Mouse (Mus musculus) urinary bladder, postnatal 4 days (tissue): ENCODE results near the gene Rap1gap2.

Experiments
- DNase-seq, 2 experiments: peaks; one replicate each; pipeline ENCODE4 v3.0.0; 2021 to 2022; ENCODE audit warnings: low spot score in 2 of 2

Rap1gap2 gene

DNA sequence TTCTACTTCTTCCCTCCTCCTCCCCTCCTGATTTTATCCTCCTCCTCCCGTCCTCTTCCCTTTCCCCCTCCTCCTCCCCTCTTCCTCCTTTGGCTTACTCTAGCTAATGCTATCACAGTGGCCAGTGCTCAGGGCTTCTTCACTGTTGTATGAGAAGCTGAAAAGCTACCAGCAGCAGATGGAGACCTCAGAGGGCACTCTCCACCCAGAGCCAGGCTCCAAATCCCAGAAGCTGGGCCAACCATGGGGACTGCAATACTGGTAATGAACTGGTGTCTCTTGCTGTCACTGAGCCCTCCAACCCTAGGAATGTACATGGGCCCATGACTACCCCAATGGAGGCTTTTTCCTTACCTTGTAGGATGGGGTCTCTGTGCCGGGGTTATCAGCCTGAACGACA lies 198.8 kb downstream of the Rap1gap2 start:
- no peak for DNase-seq

DNA sequence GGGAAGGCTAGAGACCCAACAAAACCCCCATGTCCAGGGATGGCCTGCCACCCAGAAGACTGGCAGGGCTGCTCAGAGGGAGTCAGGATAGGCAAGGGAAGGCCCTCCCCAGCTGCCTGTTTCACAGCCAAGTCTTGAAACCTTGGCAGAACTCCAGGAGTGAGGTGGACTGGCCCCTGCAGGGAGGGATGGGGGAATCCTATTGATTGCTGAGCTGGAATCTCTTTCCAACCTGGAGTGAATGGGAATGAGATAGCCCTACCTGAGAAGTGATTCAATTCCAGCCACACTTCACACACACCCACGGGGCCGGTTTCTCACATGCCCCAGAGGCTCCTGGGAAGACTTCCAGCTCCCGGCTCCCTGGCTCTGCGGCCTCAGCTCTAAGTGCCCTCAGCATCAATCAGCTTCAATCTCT lies 200.9 kb downstream of the Rap1gap2 start:
- DNase-seq = peak in 1 of 2 experiments; percentile 52

DNA sequence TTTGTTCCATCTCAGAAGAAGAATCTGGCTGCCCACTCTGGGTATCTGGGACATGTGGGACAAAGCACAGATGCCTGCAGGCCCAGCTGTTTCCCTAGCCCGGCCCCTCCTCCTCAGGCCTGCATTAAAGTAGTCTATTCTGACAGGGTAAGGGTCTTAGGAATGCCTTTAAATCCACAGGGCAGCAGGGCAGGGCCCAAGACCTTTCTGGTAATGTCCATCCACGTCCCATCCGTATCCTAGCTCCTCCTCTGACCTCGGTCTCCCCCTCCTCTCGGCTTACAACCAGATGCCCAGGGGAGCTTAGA lies 201.3 kb downstream of the Rap1gap2 start:
- DNase-seq = no peak

DNA sequence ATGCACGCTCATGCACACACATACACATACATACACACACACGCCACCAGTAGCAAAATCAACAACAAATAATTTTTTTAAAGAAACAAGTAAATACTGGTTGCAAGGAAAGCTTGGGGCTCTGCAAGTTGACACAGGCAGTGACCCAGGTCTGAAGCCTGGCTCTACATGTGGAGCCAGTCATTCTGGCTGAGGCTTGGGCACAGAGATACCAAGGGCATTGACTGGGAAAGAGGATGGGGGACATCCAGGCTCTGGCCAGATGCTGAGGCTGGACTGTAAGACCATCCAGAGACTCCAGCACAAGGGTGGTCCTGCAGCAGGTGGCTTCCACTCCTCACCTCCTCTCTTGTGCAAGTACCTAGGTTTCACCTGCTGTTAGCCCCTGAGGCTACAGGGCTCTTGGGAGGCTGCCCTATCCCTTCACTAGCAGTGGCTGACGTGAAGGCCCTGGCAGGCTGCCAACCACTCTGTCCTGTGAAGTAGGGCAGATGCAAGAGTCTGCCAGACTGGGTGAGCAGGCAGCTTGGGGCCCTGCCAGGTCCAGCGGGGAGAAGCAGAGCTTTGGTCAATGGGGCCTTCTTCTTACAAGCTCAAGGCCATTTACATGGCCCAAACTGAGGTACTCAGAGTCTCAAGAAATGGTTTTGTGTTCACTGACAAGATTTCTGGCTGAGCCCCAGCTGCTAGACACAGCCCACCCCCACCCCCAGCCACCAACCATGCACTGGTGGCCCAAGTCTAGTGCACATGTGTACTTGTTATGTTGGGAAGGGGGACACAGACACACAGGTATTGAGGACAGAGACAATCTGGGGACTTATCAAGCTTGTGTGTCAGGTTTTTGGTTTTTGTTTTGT lies 201.9 kb downstream of the Rap1gap2 start:
- DNase-seq = peak; percentile 85 to 93

DNA sequence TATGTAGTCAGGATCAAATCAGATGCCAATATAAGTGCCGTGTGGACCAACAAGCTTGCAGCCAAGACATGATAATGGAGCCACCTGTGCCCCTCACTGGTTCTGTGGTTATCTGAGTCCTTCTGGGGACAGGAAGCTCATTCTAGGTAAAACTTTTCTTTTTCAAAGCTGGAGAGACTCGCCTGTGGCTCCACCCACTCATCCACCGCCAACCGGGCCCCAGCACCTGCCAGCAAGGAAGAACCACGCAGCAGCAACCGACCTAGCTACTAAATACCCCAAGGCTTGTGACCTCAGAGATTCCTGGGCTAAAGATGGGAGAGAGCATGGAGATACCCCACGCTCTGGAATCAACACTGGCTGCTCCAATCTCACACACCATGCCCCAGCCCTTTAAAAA lies 205.5 kb downstream of the Rap1gap2 start:
- no peak for DNase-seq

DNA sequence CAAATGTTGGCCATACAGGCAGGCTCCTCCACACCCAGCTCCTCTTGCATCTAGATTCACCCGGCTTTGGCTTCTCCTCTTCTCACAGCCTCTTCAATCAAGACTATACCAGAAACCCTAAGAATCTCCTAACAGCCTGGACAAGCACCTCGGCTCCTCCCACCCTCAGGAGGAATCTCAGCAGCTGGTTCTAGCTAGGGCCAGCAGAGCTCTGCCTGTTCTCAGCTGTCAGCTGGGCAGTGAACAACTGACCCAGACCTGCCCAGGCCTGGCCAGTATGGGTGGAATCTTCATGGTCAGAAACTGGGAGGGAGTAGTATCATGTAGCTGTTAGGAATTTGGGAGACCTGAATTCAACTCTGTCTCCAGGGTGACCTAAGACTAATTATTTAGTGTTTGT lies 206.5 kb downstream of the Rap1gap2 start:
- DNase-seq = no peak

GRCm38 (mm10) chr11:74402126-74402525 lies 208.6 kb downstream of the Rap1gap2 start:
- DNase-seq = no peak

DNA sequence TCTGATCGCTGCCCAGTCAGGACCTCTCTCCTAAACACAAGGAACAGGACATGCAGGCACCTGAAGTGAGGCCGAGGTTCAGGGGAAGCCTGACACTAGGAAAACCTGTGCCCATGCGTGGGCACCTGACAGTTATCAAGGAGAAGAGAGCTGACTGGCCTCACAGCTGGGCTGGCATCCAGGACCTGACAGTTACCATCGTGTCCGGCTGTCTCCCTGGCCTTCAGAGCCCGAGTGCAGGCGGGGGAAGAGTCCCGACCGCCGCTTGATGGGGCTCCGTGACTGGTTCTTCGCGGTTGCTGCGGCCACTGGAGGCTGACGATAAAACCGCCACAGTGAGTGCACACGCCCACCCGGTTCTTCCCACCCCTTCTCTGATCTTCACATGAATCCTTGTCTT lies 215.1 kb downstream of the Rap1gap2 start:
- DNase-seq = no peak

- DNase-seq = no peak
Measured at GRCm38 (mm10) chr11:74393489-74393888, 217.2 kb downstream of the Rap1gap2 start.

DNA sequence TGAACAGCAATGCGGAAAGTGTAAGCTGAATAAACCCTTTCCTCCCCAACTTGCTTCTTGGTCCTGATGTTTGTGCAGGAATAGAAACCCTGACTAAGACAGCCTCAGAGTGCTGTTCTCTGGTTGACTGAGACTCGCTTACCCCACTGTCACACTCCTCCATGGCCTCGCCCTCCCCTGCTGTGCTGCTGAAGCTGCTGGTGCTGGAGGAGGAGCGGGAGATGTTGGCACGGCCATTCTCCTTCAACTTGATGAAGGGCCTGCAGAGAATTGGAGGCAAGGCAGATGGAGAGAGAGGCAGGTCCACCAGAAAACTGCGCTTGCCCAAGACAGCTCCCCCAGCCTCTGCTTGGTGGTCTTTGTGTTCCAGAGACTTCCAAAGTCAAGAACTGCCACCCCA lies 217.8 kb downstream of the Rap1gap2 start:
- DNase-seq = no peak

DNA sequence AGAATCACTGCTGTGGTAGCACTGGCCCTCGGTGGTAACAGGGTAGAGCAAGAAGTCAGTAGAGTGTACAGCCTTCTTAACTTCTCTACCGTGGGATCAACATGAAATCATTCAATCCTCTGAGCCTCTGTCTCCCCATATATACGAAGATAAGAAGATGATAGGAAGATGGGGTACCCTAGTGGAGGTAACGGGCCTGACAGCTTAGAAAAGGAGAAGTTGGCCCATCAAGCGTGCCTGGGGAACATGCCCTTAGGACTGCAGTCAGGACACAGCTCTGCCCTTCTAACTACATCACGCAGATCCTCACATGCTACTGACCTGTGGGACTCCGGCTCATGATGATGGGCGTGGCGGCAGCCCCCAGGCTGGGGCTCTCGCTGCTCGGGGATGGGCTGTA lies 218.8 kb downstream of the Rap1gap2 start:
- no peak for DNase-seq

DNA sequence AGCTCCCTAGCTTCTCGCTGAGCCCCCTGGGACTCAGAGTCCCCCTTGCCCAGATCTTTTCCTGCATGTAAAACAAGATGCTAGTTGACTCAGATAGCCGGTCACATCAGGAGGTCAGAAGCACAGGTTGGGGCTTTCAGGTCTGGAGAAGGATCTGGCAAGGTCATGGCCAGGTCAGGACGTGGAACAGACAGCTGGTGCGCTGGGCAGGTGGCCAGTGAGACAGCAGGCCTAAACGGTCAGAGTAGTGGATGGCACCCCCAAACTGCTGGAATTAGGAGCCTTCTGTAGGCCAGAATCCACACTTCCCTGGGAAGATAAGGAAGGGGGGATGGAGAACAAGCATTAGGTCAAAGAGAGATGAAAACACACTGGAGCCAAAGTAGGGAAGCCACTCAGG lies 223.5 kb downstream of the Rap1gap2 start:
- no peak for DNase-seq

DNA sequence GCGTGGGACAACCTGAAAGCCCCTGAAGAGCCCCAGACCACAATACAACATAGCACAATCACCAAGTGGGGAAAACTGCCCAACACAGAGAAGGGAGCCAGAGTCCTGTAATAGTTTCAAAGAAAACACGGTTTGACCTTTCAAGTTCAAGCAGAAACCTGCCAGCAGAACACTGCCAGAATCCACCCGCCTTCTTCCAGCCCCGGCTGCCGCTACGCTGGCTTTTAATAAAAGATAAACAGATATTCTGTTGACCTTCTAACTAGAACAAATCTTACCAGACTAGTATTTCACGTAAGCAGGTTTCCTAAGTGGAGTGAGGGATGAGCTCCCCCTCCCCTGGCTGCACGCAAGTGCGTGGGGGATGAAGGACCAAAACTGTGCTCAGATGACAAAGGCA lies 225.0 kb downstream of the Rap1gap2 start:
- no peak for DNase-seq

DNA sequence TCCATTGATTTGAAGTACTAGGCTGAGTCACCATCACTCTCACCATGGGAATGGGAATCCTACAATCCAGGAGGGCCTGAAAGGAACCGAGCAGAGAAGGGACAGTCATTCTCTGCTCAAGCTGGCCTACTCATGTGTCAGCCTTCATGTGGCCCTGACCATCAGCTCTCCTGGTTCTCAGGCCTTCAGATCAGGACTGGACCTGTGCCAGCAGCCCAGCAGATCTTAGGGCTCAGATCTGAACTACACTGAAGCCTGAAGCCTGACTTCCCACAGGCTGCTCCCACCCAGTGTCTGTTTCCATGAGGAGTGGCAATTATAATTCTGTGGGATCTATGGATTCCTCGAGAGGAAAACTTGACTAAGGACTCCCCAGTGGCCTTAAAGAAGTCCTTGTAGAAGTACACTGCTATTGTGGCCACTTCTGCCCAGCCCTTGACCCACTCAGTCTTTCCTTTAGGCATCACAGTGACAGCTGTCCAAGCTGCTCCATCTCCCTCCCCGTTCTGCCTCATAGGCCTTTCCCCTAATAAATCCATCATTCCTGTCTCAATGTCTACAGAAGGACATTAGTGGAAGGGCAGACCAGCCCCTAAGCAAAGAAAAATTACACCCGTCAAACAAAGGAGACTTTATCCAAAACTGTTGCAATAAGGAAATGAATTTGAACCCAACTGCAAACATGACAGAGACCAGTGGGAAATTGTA lies 231.4 kb downstream of the Rap1gap2 start:
- no peak for DNase-seq

- DNase-seq = no peak
Measured at GRCm38 (mm10) chr11:74376847-74377246, 233.9 kb downstream of the Rap1gap2 start.

GRCm38 (mm10) chr11:74371393-74372100 lies 239.2 kb downstream of the Rap1gap2 start:
- peak; percentile 51 to 83 for DNase-seq

DNA sequence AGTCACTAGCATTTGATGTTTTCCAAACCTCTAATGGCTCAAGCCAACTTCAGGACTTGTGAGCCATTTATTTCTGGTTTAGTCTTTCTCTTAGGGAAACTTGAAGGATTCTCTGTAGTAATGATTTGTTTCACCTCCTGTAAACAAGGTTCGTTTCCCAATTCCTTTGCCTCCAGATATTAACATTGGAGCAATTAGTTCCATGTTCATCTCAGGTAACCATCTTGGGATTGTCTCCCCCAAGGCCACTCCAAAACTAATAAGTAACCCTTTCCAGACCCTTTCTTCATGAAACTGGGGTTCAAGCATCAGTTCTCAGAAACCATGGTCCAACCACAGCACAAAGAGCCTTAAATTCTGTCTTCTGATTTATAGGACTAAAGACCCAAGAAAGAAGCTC lies 248.9 kb downstream of the Rap1gap2 start, which contains the start of gene Olfr412:
Olfr412 (plus strand) TSS at position 301 of the 400 bp plus-strand sequence.
- no peak for DNase-seq

DNA sequence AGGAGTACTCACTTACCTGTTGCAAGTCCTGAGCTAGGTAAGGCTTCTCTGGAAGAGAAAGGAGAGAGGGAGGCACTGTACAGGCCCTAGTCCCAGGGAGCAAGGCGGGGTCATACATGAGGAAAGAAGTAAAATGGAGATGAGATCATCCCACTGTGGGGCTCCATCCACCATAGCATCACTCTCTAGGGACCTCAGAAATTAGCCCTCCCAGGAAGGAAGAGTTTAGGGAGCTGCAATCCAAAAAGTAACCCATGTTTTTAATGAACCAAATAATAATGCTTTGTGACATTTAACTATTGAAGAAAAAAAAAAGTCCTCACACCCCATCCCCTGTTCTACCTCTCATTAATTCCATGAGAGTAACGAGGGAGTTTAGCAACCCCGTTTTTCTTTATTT lies 258.2 kb downstream of the Rap1gap2 start, which contains the start of gene Olfr411:
Olfr411 (minus strand) TSS at position 101 of the 400 bp plus-strand sequence.
- DNase-seq = no peak

DNA sequence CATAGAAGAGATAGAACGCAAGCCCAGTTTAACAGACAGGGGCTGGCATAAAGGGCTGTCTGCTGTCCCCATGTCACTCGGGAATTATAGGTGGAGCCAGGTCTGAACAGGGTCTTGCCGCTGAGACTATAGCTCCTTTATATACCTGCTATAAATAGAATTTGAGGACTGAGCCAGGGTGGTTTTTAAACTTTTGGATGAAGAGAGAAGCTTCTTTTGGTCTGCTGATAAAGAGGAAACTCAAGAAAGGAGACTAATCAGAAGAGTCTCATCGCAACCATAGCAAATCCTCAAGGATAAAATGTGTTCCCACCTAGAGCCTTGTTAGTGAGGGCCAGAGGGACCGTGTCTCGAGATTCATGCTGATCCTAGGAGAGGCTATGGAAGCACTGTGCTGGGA lies 272.8 kb downstream of the Rap1gap2 start, which contains the start of gene Olfr410:
Olfr410 (minus strand) TSS at position 101 of the 400 bp plus-strand sequence.
- no peak for DNase-seq
